Mouse (Mus musculus): ENCODE data around the gene Adipor2.

GRCm38 (mm10) chr6:119350703-119351198 is 66.8 kb downstream of the Adipor2 start:
- TF ChIP-seq CTCF (IDR thresholded peaks at IDR 0.05; ENCODE audit: insufficient read depth, low read depth, low read length) = no peak
- TF ChIP-seq POLR2A (IDR thresholded peaks at IDR 0.05; ENCODE audit: insufficient read depth, low read depth, low read length) = no peak
